8 mouse cellular contexts compared by ENCODE assay signal in the genomic region with DNA sequence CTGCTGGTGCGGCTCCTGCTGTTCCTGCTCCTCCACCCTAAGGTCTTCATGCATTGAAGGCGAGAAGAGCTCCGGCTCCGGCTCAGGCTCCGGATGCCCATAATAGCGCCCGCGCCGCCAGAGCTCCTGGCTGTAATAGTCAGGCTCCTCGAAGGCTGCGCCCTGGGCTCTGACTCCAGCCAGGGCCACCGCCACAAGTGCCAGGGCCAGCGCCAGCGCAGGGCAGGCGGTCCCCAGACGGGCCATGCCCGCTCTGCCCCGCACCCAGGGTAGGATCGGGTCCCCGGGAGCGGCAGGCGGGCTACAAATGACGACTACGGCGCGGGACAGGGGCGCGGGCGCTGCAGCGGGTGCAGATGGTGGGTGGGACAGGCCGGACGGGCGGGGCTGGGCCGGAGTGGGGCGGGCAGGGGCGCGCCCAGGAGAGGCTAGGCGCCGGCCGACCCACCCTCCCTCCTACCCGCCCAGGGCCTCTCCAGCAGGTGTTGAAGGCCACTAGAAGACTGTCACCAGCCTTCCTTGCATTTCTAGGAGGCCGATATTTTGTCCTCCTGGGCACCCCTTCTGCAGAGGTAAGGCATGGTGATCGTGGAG. TPM values are rescaled to one million over a fixed set of nuclear protein-coding genes. Genes with fewer than 3 reads are reported as not detected.
DNase-seq lines count a peak whose midpoint lies in the region; ATAC-seq lines count a peak whose summit lies in the region.

Gene Cpxm2, minus strand, starts transcription at position 372 of the 594 bp plus-strand sequence.

- H3K9ac ChIP-seq in lung, embryonic 16.5 days (ENCODE audit: low read length), result peak within 1 kb of the TSS; percentile 48
- H3K9ac ChIP-seq in embryonic facial prominence, embryonic 11.5 days (replicated peaks; ENCODE audit: low read length), result peak within 1 kb of the TSS; percentile 53
- no peak within 1 kb of the TSS for H3K9ac ChIP-seq in heart, embryonic 16.5 days (ENCODE audit: low read length)
- peak within 1 kb of the TSS; percentile 46 for H3K9ac ChIP-seq in midbrain, embryonic 14.5 days (replicated peaks; ENCODE audit: low read length)

- no peak for DNase-seq in lung, postnatal 25 days (ENCODE audit: low spot score)
- peak; percentile 20 for DNase-seq in embryonic facial prominence, embryonic 11.5 days (ENCODE audit: low spot score)
- DNase-seq in midbrain, embryonic 14.5 days, result peak; percentile 44
- DNase-seq in right cerebral cortex, postnatal 14 days, result no peak
- no peak for DNase-seq in frontal cortex, postnatal 36 days (ENCODE audit: low spot score in 2 of 2)
- no peak for DNase-seq in thymus, postnatal 14 days

- H3K36me3 ChIP-seq in lung, embryonic 16.5 days (ENCODE audit: control insufficient read depth, insufficient read depth, low read length), result no peaks in the 10 kb centered on the region
- H3K36me3 ChIP-seq in embryonic facial prominence, embryonic 11.5 days (replicated peaks; ENCODE audit: control insufficient read depth, insufficient read depth, low read depth, low read length), result no peaks in the 10 kb centered on the region
- H3K36me3 ChIP-seq in heart, embryonic 16.5 days (ENCODE audit: control insufficient read depth, insufficient read depth), result no peaks in the 10 kb centered on the region
- no peaks in the 10 kb centered on the region for H3K36me3 ChIP-seq in midbrain, embryonic 14.5 days (ENCODE audit: control insufficient read depth, insufficient read depth, low read length)

- H3K4me3 ChIP-seq in lung, embryonic 16.5 days (ENCODE audit: low read length), result peak within 1 kb of the TSS; percentile 45
- H3K4me3 ChIP-seq in embryonic facial prominence, embryonic 11.5 days (ENCODE audit: low read depth, low read length), result peak within 1 kb of the TSS; percentile 41
- H3K4me3 ChIP-seq in heart, embryonic 16.5 days (ENCODE audit: low read length), result peak within 1 kb of the TSS; percentile 36
- peak within 1 kb of the TSS; percentile 30 for H3K4me3 ChIP-seq in midbrain, embryonic 14.5 days (replicated peaks; ENCODE audit: low read depth, low read length)

- H3K27me3 ChIP-seq in lung, embryonic 16.5 days (ENCODE audit: control insufficient read depth, insufficient read depth, low read depth, low read length), result peaks cover 27% of the 10 kb centered on the region
- peaks cover 21% of the 10 kb centered on the region for H3K27me3 ChIP-seq in embryonic facial prominence, embryonic 11.5 days (ENCODE audit: control insufficient read depth, insufficient read depth, low read length)
- peaks cover 31% of the 10 kb centered on the region for H3K27me3 ChIP-seq in heart, embryonic 16.5 days (ENCODE audit: control insufficient read depth, insufficient read depth, low read length)
- H3K27me3 ChIP-seq in midbrain, embryonic 14.5 days (ENCODE audit: control insufficient read depth, insufficient read depth, low read length), result peaks cover 9% of the 10 kb centered on the region; the same call in 1 of the 2 replicates

- peak; percentile 75 for ATAC-seq in lung, embryonic 16.5 days (ENCODE audit: low read depth)
- no peak; the same call in 1 of the 2 replicates for ATAC-seq in embryonic facial prominence, embryonic 11.5 days (replicated peaks; ENCODE audit: insufficient number of reproducible peaks, low FRiP score, low TSS enrichment, low read depth)
- no peak for ATAC-seq in heart, embryonic 16.5 days (replicated peaks; ENCODE audit: extremely low read depth, insufficient read depth, low FRiP score)
- ATAC-seq in midbrain, embryonic 14.5 days (ENCODE audit: low FRiP score, low TSS enrichment), result no peak

- peaks cover 3% of the 10 kb centered on the region for H3K4me1 ChIP-seq in lung, embryonic 16.5 days (replicated peaks; ENCODE audit: control insufficient read depth, insufficient read depth, low read length)
- no peaks in the 10 kb centered on the region; the same call in none of the 2 replicates for H3K4me1 ChIP-seq in embryonic facial prominence, embryonic 11.5 days (ENCODE audit: control insufficient read depth, insufficient read depth, low read length)
- H3K4me1 ChIP-seq in heart, embryonic 16.5 days (ENCODE audit: control insufficient read depth, insufficient read depth, low read length), result no peaks in the 10 kb centered on the region
- peaks cover 21% of the 10 kb centered on the region for H3K4me1 ChIP-seq in midbrain, embryonic 14.5 days (ENCODE audit: control insufficient read depth, insufficient read depth, low read length)

- no peaks in the 10 kb centered on the region for H3K9me3 ChIP-seq in lung, embryonic 16.5 days (ENCODE audit: control insufficient read depth, low read length)
- H3K9me3 ChIP-seq in embryonic facial prominence, embryonic 11.5 days (replicated peaks; ENCODE audit: control insufficient read depth, low read length), result no peaks in the 10 kb centered on the region
- no peaks in the 10 kb centered on the region for H3K9me3 ChIP-seq in heart, embryonic 16.5 days (replicated peaks; ENCODE audit: control insufficient read depth, low read length)
- H3K9me3 ChIP-seq in midbrain, embryonic 14.5 days (ENCODE audit: control insufficient read depth, low read length), result no peaks in the 10 kb centered on the region

- no peak within 1 kb of the TSS for H3K27ac ChIP-seq in lung, embryonic 16.5 days (ENCODE audit: low read length)
- no peak within 1 kb of the TSS for H3K27ac ChIP-seq in embryonic facial prominence, embryonic 11.5 days (replicated peaks; ENCODE audit: low read depth, low read length)
- no peak within 1 kb of the TSS for H3K27ac ChIP-seq in heart, embryonic 16.5 days (ENCODE audit: low read length)
- H3K27ac ChIP-seq in midbrain, embryonic 14.5 days (replicated peaks; ENCODE audit: low read depth, low read length), result no peak within 1 kb of the TSS

- 3% methylated on average over 40 of the region's 43 CpGs for WGBS in lung, embryonic 16.5 days
- WGBS in embryonic facial prominence, embryonic 11.5 days, result 2% methylated on average over 42 of the region's 43 CpGs
- WGBS in heart, embryonic 16.5 days, result 5% methylated on average over 41 of the region's 43 CpGs
- WGBS in midbrain, embryonic 14.5 days, result 3% methylated on average over 41 of the region's 43 CpGs

- peak within 1 kb of the TSS; percentile 68 for H3K4me2 ChIP-seq in lung, embryonic 16.5 days (ENCODE audit: low read depth, low read length)
- peak within 1 kb of the TSS; percentile 81 for H3K4me2 ChIP-seq in embryonic facial prominence, embryonic 11.5 days (ENCODE audit: low read depth, low read length)
- peak within 1 kb of the TSS; percentile 55 for H3K4me2 ChIP-seq in heart, embryonic 16.5 days (ENCODE audit: low read depth, low read length)
- H3K4me2 ChIP-seq in midbrain, embryonic 14.5 days (ENCODE audit: low read length), result peak within 1 kb of the TSS; percentile 62

RNA-seq across cellular contexts. Expression of gene Cpxm2, which starts in this region (rescaled TPM):
- 1.7 and 3.6 TPM in 2 replicates for polyA plus RNA-seq in lung, embryonic 16.5 days (2015; fragmentation: Nextera tagmentation; extraction: Ambion mirVana)
- 5.1 and 5.4 TPM in 2 replicates for polyA plus RNA-seq in embryonic facial prominence, embryonic 11.5 days (2014; fragmentation: Nextera tagmentation; extraction: Ambion mirVana)
- polyA plus RNA-seq in heart, embryonic 16.5 days (2015; fragmentation: Nextera tagmentation; extraction: Ambion mirVana), result 0.75 and 0.92 TPM in 2 replicates
- polyA plus RNA-seq in midbrain, embryonic 14.5 days (2014; fragmentation: Nextera tagmentation; extraction: Ambion mirVana), result 1.1 and 1.3 TPM in 2 replicates

Comparison
In these comparisons a context has a peak if more than half of its experiments do, and no peak if none do; other contexts are left out.
1. DNase-seq: peak in embryonic facial prominence, embryonic 11.5 days (single experiment) and midbrain, embryonic 14.5 days (single experiment); none in lung, postnatal 25 days (single experiment), right cerebral cortex, postnatal 14 days (single experiment), frontal cortex, postnatal 36 days (0 of 2) and thymus, postnatal 14 days (single experiment).
2. Peak in every context shown above with its lines, with median percentiles within 50 percentile points of each other: H3K4me2 ChIP-seq and H3K4me3 ChIP-seq.